Mouse (Mus musculus): ENCODE measurements around the gene Krtap10-4.

- TF ChIP-seq GATA1 (IDR thresholded peaks at IDR 0.05; ENCODE audit: low read length) (no peak), TAL1 (IDR thresholded peaks at IDR 0.05; ENCODE audit: low read length) (no peak)
Measured at GRCm38 (mm10) chr10:77847538-77847937, 20.6 kb upstream of the Krtap10-4 start.

Measured in erythroblast, embryonic 14.5 days (primary cell).